Mouse (Mus musculus): ENCODE measurements at regions not wholly inside any gene's neighbourhood (a gene's known extent, or its start where the extent isn't known, plus 50 kb on each side); places are given as distances from the start of the nearest gene placed in this dataset.
A peak's percentile ranks its signal among the peaks of the same experiment; 100 is the strongest.

GRCm38 (mm10) chr4:21616116-21616515 lies 69.6 kb downstream of the Prdm13 start:
- DNase-seq (ENCODE audit: low read depth) = no peak

- no peak for DNase-seq (ENCODE audit: low read depth)
These were observed 71.3 kb downstream of the Prdm13 start for GRCm38 (mm10) chr4:21614429-21614828.

GRCm38 (mm10) chr4:21611531-21612282 lies 74.1 kb downstream of the Prdm13 start:
- DNase-seq (ENCODE audit: low read depth) = no peak

- DNase-seq (ENCODE audit: low read depth) = peak; percentile 5
These were observed 87.7 kb downstream of the Prdm13 start for GRCm38 (mm10) chr4:21598024-21598423.

- DNase-seq (ENCODE audit: low read depth) = no peak
These were observed 138.0 kb downstream of the Prdm13 start for GRCm38 (mm10) chr4:21547771-21548170.

GRCm38 (mm10) chr4:21539583-21539982 lies 146.2 kb downstream of the Prdm13 start:
- DNase-seq (ENCODE audit: low read depth) = no peak

GRCm38 (mm10) chr4:21535973-21536372 lies 149.8 kb downstream of the Prdm13 start:
- peak; percentile 38 for DNase-seq (ENCODE audit: low read depth)

GRCm38 (mm10) chr4:21532186-21532585 lies 153.6 kb downstream of the Prdm13 start:
- DNase-seq (ENCODE audit: low read depth) = no peak
